8 mouse cellular contexts compared by ENCODE assay signal in genomic region chr10:76346043-76346491, GRCm38 (mm10). TPM values are rescaled to one million over a fixed set of nuclear protein-coding genes. Genes with fewer than 3 reads are reported as not detected.
DNase-seq lines count a peak whose midpoint lies in the region; ATAC-seq and TF ChIP-seq lines count a peak whose summit lies in the region.

No protein-coding gene starts in this region.

- no peak for DNase-seq in gastrocnemius, adult 2 months
- no peak for DNase-seq in gastrocnemius, adult 8-10 months (ENCODE audit: low spot score in 2 of 2)
- DNase-seq in c-Kit-positive CD71-negative TER-119-negative erythroid progenitor cells, embryonic 14.5 days (ENCODE audit: low read depth): peak; percentile 30
- peak; percentile 10 for DNase-seq in lung, postnatal 14 days
- DNase-seq in stomach, postnatal 0 days (ENCODE audit: low spot score): peak; percentile 61
- DNase-seq in left cerebral cortex, postnatal 4 days: no peak

- no peak for TF ChIP-seq CTCF in gastrocnemius, adult 2 months (IDR thresholded peaks at IDR 0.05)
- no peak for TF ChIP-seq CTCF in stomach, postnatal 0 days (IDR thresholded peaks at IDR 0.05; ENCODE audit: low read depth)

- H3K27ac ChIP-seq in gastrocnemius, adult 2 months: peak overlapping the region; percentile 85
- no peak overlapping the region for H3K27ac ChIP-seq in heart, embryonic 11.5 days (ENCODE audit: low read depth, low read length)
- peak overlapping the region; percentile 42 for H3K27ac ChIP-seq in kidney, embryonic 15.5 days
- H3K27ac ChIP-seq in stomach, postnatal 0 days (replicated peaks): peak overlapping the region; percentile 86

- peak overlapping the region; percentile 71 for H3K4me2 ChIP-seq in heart, embryonic 11.5 days
- H3K4me2 ChIP-seq in kidney, embryonic 15.5 days: peak overlapping the region; percentile 87
- H3K4me2 ChIP-seq in stomach, postnatal 0 days (replicated peaks; ENCODE audit: low read depth): peak overlapping the region; percentile 86

- H3K36me3 ChIP-seq in heart, embryonic 11.5 days (ENCODE audit: control insufficient read depth, insufficient read depth, low read length): peaks cover 8% of the 10 kb centered on the region
- H3K36me3 ChIP-seq in kidney, embryonic 15.5 days: peaks cover 22% of the 10 kb centered on the region
- H3K36me3 ChIP-seq in stomach, postnatal 0 days (ENCODE audit: control insufficient read depth, insufficient read depth, low read length): peaks cover 5% of the 10 kb centered on the region; the same call in 1 of the 2 replicates

- no peak for TF ChIP-seq EP300 in stomach, postnatal 0 days (optimal IDR thresholded peaks at IDR 0.05)

- peaks cover 12% of the 10 kb centered on the region for H3K4me1 ChIP-seq in heart, embryonic 11.5 days (ENCODE audit: control insufficient read depth, insufficient read depth, low read length)
- peaks cover 26% of the 10 kb centered on the region for H3K4me1 ChIP-seq in kidney, embryonic 15.5 days
- no peaks in the 10 kb centered on the region for H3K4me1 ChIP-seq in stomach, postnatal 0 days (replicated peaks; ENCODE audit: control insufficient read depth, insufficient read depth)

- intact Hi-C loops in gastrocnemius, adult 2 months (cut with DNase I): loop anchor here (5.0 kb wide), 1 partner anchor 66 kb away; no protein-coding TSS in a partner anchor
- intact Hi-C loops in left cerebral cortex, postnatal 4 days (cut with DNase I): no loop called here

- no peak for ATAC-seq in heart, embryonic 11.5 days (replicated peaks; ENCODE audit: insufficient number of reproducible peaks, low FRiP score, low TSS enrichment)
- ATAC-seq in kidney, embryonic 15.5 days (replicated peaks; ENCODE audit: low FRiP score): no peak
- ATAC-seq in stomach, postnatal 0 days (ENCODE audit: low FRiP score, low TSS enrichment): peak; percentile 36; the same call in 1 of the 2 replicates

- WGBS in heart, embryonic 11.5 days (ENCODE audit: insufficient replicate concordance): 15% methylated on average over 8 of the region's 8 CpGs
- 9% methylated on average over 8 of the region's 8 CpGs for WGBS in kidney, embryonic 15.5 days
- 6% methylated on average over 8 of the region's 8 CpGs for WGBS in stomach, postnatal 0 days

- H3K27me3 ChIP-seq in heart, embryonic 11.5 days (ENCODE audit: control insufficient read depth, insufficient read depth, low read length): no peaks in the 10 kb centered on the region
- no peaks in the 10 kb centered on the region for H3K27me3 ChIP-seq in kidney, embryonic 15.5 days
- H3K27me3 ChIP-seq in stomach, postnatal 0 days (ENCODE audit: control insufficient read depth, insufficient read depth, low read length): no peaks in the 10 kb centered on the region

- no peak overlapping the region for H3K9ac ChIP-seq in heart, embryonic 11.5 days (ENCODE audit: low read depth, low read length)
- H3K9ac ChIP-seq in kidney, embryonic 15.5 days: no peak overlapping the region
- H3K9ac ChIP-seq in stomach, postnatal 0 days (ENCODE audit: low read length): no peak overlapping the region

- peak overlapping the region; percentile 91 for H3K4me3 ChIP-seq in gastrocnemius, adult 2 months
- H3K4me3 ChIP-seq in heart, embryonic 11.5 days (ENCODE audit: low read depth, low read length): peak overlapping the region; percentile 78
- peak overlapping the region; percentile 70 for H3K4me3 ChIP-seq in kidney, embryonic 15.5 days (replicated peaks)
- H3K4me3 ChIP-seq in stomach, postnatal 0 days (ENCODE audit: low read depth, low read length): peak overlapping the region; percentile 95

- H3K9me3 ChIP-seq in heart, embryonic 11.5 days (replicated peaks; ENCODE audit: control insufficient read depth, low read length): no peaks in the 10 kb centered on the region
- no peaks in the 10 kb centered on the region for H3K9me3 ChIP-seq in kidney, embryonic 15.5 days (replicated peaks)
- no peaks in the 10 kb centered on the region for H3K9me3 ChIP-seq in stomach, postnatal 0 days (ENCODE audit: control insufficient read depth, low read length)

RNA-seq across cellular contexts. Expression of gene Dip2a, which starts 1.0 kb away (rescaled TPM):
- total RNA-seq in gastrocnemius, adult 2 months (2021): 1 to 10 TPM; 3.8 to 5.0 TPM
- total RNA-seq in gastrocnemius, adult 8-10 months (2022): 1 to 10 TPM; 2.6 to 4.3 (median 2.8) TPM
- polyA plus RNA-seq in heart, embryonic 11.5 days (2014; fragmentation: Nextera tagmentation; extraction: Ambion mirVana): 5.6 and 5.7 TPM in 2 replicates
- polyA plus RNA-seq in kidney, embryonic 15.5 days (2015; fragmentation: Nextera tagmentation; extraction: Ambion mirVana): 9.7 and 11.3 TPM in 2 replicates
- polyA plus RNA-seq in stomach, postnatal 0 days (2015; fragmentation: Nextera tagmentation; extraction: Ambion mirVana): 4.0 and 4.5 TPM in 2 replicates
- 10 to 100 TPM; 75.7 to 77.0 TPM for total RNA-seq in left cerebral cortex, postnatal 4 days (2021)

Comparison
In these comparisons a context has a peak if more than half of its experiments do, and no peak if none do; other contexts are left out.
1. DNase-seq: peak in c-Kit-positive CD71-negative TER-119-negative erythroid progenitor cells, embryonic 14.5 days (single experiment), lung, postnatal 14 days (single experiment) and stomach, postnatal 0 days (single experiment); none in gastrocnemius, adult 2 months (single experiment), gastrocnemius, adult 8-10 months (0 of 2) and left cerebral cortex, postnatal 4 days (single experiment).
2. RNA of gene Dip2a, which starts 1.0 kb away (total RNA-seq): 75.7 to 77.0 TPM in left cerebral cortex, postnatal 4 days; 3.8 to 5.0 TPM in gastrocnemius, adult 2 months and 2.6 to 4.3 TPM in gastrocnemius, adult 8-10 months; every median in the first group is over 10 times any median in the second.
3. Peak in every context shown above with its lines, with median percentiles within 50 percentile points of each other: H3K4me3 ChIP-seq and H3K4me2 ChIP-seq.